Mouse (Mus musculus) kidney, postnatal 0 days (tissue): Measurements from ENCODE around the gene Arhgef39. TPM values are rescaled to one million over a fixed set of nuclear protein-coding genes. Genes with fewer than 3 reads are reported as not detected.
A peak's percentile ranks its signal among the peaks of the same experiment; 100 is the strongest.

Experiments
- ATAC-seq: fragments of 200-750 bp; cut with Nextera tagmentation; replicated peaks from 2 replicates; pipeline ENCODE4 v1.8.0; 2017; ENCODE audit warnings: low read depth, moderate number of reproducible peaks, moderate TSS enrichment, moderate library complexity; ENCODE audit not compliant: low FRiP score
- DNase-seq: peaks from one replicate; pipeline ENCODE4 v3.0.0-alpha.2; 2016; ENCODE audit warnings: low spot score
- H3K27ac ChIP-seq: fragments of 300-500 bp; sonication (generic); 2 replicates; pipeline ENCODE4 v1.5.1; 2014; ENCODE audit warnings: mild to moderate bottlenecking
- H3K27me3 ChIP-seq: fragments of 300-500 bp; sonication (generic); 2 replicates; pipeline ENCODE4 v1.6.1; 2014; ENCODE audit warnings: low read length, mixed read lengths; ENCODE audit not compliant: insufficient read depth
- H3K36me3 ChIP-seq: fragments of 300-500 bp; sonication (generic); 2 replicates; pipeline ENCODE4 v1.6.1; 2014; ENCODE audit warnings: low read length, mixed read lengths; ENCODE audit not compliant: insufficient read depth
- H3K4me1 ChIP-seq: fragments of 300-500 bp; sonication (generic); replicated peaks from 2 replicates; pipeline ENCODE4 v1.6.1; 2014; ENCODE audit warnings: antibody characterized with exemption, low read length, mixed read lengths; ENCODE audit not compliant: insufficient read depth
- H3K4me2 ChIP-seq: fragments of 300-500 bp; sonication (generic); 2 replicates; pipeline ENCODE4 v1.6.1; 2014; ENCODE audit warnings: mild to moderate bottlenecking, low read length, moderate library complexity, mixed read lengths
- H3K4me3 ChIP-seq: fragments of 300-500 bp; sonication (generic); replicated peaks from 2 replicates; pipeline ENCODE4 v1.5.1; 2014; ENCODE audit warnings: low read depth, low read length
- H3K9ac ChIP-seq: fragments of 300-500 bp; sonication (generic); 2 replicates; pipeline ENCODE4 v1.6.1; 2014; ENCODE audit warnings: low read depth, low read length
- H3K9me3 ChIP-seq: fragments of 300-500 bp; sonication (generic); replicated peaks from 2 replicates; pipeline ENCODE4 v1.6.1; 2016; ENCODE audit warnings: low read length, inconsistent platforms, mixed read lengths
- CTCF ChIP-seq: IDR thresholded peaks from 2 replicates; pipeline ENCODE4 v1.5.1; 2016; ENCODE audit warnings: antibody characterized with exemption, low read depth, mild to moderate bottlenecking, moderate library complexity
- WGBS: fragments of 180-500 bp; shearing (Covaris S2); extraction: QIAGEN DNeasy Blood & Tissue Kit; methylation state at CpG from one replicate; pipeline ENCODE4 v1.1.7; 2014; 5-methylcytosine and 5-hydroxymethylcytosine counted together
- polyA plus RNA-seq: library from polyadenylated mRNA; unstranded; fragments of >200 nt; fragmentation: Nextera tagmentation; extraction: Ambion mirVana; gene quantifications from 2 replicates; pipeline ENCODE4 v1.2.1, GENCODE M21; 2015

Arhgef39 gene
- polyA plus RNA-seq, result 15.2 and 15.4 TPM in 2 replicates

DNA sequence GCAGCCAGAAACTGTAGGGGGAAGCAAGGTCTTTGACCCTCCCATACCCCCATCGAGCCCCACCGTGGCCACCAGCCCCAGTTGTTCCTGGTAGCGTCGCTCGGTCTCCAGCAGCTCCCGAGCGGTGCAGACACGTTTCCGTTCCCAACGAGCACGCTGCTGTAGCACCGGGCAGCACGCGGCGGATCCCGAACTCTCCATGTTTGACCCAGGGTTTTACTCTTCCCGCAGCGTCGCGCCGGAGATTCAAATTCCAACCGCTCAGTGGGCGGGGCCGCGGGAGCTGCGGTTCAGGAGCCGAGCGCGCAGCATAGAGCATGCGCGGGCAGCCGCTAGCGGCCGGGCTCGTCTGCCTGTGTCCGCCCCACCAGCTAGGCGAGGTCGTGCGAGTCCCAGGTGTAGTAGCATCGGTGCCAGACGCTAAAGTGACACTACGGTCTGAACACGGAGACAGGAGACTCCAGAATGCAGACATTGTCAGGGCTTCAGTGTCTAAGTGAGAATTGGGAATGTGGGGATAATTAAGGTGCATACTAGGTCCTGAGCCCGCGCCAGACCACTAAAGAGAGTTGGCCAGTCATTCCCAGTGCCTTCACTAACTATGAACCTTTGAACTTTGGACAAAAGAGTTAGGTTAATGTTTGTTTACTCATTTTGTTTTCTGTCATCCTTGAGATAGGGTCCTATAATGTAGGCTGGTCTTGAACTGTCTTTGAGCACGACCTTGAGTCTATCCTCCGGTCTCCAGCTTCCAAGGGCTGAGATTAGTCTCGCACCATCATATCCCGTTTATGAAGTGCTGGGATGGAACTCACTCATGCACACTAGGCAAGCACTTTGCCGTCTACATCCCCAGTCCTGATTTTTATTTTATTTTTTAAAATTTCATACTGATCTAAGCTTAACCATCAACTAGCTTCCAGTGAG, at the start of gene Arhgef39:
TSS of gene Arhgef39 (minus strand) at position 289 of the 927 bp plus-strand sequence.
- H3K27me3 ChIP-seq, result no peaks in the 10 kb centered on the region
- peak within 1 kb of the TSS; percentile 45 for H3K4me3 ChIP-seq
- H3K27ac ChIP-seq, result peak within 1 kb of the TSS; percentile 59; the same call in 1 of the 2 replicates
- peak within 1 kb of the TSS; percentile 51 for H3K9ac ChIP-seq
- no peak; the same call in 1 of the 2 replicates for TF ChIP-seq CTCF
- DNase-seq, result peak; percentile 93
- 7% methylated on average over 50 of the region's 50 CpGs for WGBS
- H3K4me1 ChIP-seq, result peaks cover 10% of the 10 kb centered on the region; the same call in 1 of the 2 replicates
- no peaks in the 10 kb centered on the region for H3K9me3 ChIP-seq
- H3K36me3 ChIP-seq, result peaks cover 15% of the 10 kb centered on the region
- H3K4me2 ChIP-seq, result peak within 1 kb of the TSS; percentile 79
- peak; percentile 83 for ATAC-seq

DNA sequence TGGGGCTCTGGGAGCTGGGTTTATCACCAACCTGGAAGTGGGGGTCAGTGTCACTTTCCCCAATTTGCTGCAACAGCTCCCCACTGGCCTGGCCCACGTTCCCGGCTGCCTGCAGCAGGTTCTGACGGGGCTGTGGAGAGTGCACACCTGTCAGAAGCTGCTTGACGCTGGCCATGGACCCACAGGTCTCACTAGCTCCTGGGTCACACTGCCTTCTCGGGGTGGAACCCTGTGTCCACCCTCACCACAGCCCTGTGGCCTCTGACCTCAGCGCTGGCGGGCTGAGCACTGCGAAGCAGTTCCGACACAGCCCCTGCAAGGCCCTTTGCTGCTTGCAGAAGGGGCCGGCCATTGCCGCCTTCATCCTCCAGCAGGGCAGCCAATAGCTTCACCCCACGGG, 49.6 kb upstream of the Arhgef39 start:
- Histone ChIP-seq H3K36me3 (peaks cover 93% of the 10 kb centered on the region), H3K9me3 (no peaks in the 10 kb centered on the region), H3K27me3 (no peaks in the 10 kb centered on the region), H3K9ac (no peak overlapping the region), H3K4me1 (no peaks in the 10 kb centered on the region), H3K4me3 (no peak overlapping the region), H3K27ac (no peak overlapping the region), H3K4me2 (no peak overlapping the region)
- ATAC-seq (no peak), DNase-seq (no peak)
- WGBS, result 87% methylated on average over 12 of the region's 12 CpGs
- no peak for TF ChIP-seq CTCF

DNA sequence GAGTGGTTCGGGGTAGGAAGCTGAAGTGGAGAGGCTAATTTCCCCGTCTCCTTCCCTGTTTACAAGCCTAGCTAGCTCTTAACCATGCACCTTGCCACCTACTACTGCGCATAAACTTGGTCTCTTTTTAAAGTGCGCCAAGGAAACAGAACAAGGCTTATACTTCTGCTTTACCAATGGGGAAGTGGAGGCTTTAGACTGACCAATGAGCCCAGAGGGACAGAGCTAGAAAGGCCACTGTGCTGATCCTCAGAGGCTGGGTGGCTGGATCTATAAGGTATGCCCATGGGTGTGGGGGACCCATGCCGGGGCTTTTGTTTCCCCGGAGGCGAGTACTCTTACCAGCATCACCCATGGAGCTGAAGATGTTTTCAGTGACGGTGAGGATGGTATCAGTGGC, 47.7 kb upstream of the Arhgef39 start:
- H3K4me1 ChIP-seq, result no peaks in the 10 kb centered on the region
- no peaks in the 10 kb centered on the region for H3K9me3 ChIP-seq
- H3K4me3 ChIP-seq, result no peak overlapping the region
- no peak overlapping the region for H3K27ac ChIP-seq
- no peak overlapping the region for H3K9ac ChIP-seq
- H3K27me3 ChIP-seq, result no peaks in the 10 kb centered on the region
- H3K36me3 ChIP-seq, result peaks cover 93% of the 10 kb centered on the region
- no peak for ATAC-seq
- WGBS, result 96% methylated on average over 8 of the region's 8 CpGs
- no peak overlapping the region for H3K4me2 ChIP-seq
- no peak for TF ChIP-seq CTCF
- no peak for DNase-seq

DNA sequence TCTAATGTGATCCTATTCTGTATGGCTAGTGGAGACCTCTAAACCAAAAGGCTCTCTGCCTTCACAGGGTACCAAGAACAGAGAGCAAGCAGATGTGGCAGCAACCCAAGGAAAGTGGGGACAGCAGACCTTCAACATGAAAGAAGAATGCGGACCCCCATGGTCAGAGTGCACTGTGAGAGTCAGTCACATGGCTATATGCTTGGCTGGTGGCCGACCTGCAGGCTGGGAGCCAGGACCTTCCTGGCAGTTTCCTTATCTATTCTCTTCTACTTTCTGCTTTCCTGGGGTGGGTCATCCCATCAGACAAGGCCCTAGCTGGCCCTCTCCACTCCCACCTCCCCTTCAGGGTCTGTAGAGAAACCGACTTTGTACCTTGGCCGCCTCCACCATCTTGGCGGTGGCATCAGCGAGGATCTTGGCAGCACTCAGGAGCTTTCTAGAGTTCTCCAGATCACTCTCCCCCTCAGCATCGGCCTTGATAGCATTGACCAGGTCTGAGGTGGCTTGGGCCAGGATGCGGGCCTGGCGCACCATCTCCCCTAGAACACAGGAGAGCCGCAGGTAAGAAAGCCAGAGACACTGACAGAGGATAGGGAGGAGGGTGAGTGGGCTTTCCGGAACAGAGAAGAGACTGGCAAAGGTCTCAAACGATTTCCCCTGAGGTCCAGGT, 47.0 kb upstream of the Arhgef39 start:
- H3K36me3 ChIP-seq, result peaks cover 98% of the 10 kb centered on the region
- no peaks in the 10 kb centered on the region for H3K4me1 ChIP-seq
- no peak overlapping the region for H3K27ac ChIP-seq
- no peak overlapping the region for H3K4me3 ChIP-seq
- no peak overlapping the region for H3K9ac ChIP-seq
- no peak for DNase-seq
- no peak for TF ChIP-seq CTCF
- ATAC-seq, result no peak
- H3K9me3 ChIP-seq, result no peaks in the 10 kb centered on the region
- H3K27me3 ChIP-seq, result no peaks in the 10 kb centered on the region
- H3K4me2 ChIP-seq, result no peak overlapping the region
- WGBS, result 92% methylated on average over 12 of the region's 12 CpGs

DNA sequence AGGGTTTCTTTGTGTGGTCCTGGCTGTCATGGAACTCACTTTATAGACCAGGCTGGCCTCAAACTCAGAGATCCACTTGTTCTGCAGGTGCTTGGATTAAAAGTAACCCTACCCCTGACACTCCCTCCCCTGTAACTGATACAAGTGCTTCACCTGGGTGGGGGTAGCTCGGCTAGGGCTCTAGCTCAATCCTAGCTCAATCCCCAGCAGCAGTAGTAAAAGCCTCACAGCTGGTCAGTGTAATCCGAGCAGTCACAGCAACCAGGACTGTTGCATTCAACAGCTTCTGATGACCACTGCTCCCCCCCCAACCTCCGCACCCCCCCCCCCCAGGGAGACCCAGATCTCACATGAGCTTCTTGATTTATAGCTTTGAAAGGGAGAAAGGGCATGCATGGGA, 42.5 kb upstream of the Arhgef39 start:
- ATAC-seq, result no peak
- peak; percentile 56 for DNase-seq
- H3K4me3 ChIP-seq, result no peak overlapping the region
- 46% methylated on average over 3 of the region's 3 CpGs for WGBS
- no peaks in the 10 kb centered on the region for H3K4me1 ChIP-seq
- H3K27me3 ChIP-seq, result no peaks in the 10 kb centered on the region
- no peak for TF ChIP-seq CTCF
- no peak overlapping the region for H3K4me2 ChIP-seq
- H3K9me3 ChIP-seq, result no peaks in the 10 kb centered on the region
- peaks cover 96% of the 10 kb centered on the region for H3K36me3 ChIP-seq
- no peak overlapping the region for H3K27ac ChIP-seq
- no peak overlapping the region for H3K9ac ChIP-seq

DNA sequence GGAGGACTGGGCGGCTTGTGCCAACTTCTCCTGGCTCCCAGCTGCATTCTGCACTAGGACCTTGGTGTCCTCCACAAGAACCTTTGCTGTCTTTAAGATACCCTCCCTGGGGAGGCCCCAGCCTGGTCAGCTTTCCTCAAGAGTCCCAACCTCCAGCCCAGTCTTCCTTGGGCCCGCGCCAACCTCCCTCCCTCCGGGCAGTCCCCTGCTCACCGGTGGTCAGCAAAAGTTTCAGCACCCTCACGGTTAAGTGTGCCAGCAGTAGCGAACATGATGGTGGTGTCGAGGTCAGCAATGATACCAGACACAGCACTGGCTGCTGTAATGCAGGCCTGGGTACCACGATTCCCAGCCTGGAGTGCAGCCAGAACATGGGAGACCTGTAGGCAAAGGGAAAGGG, 36.5 kb upstream of the Arhgef39 start:
- Histone ChIP-seq H3K36me3 (peaks cover 94% of the 10 kb centered on the region), H3K4me3 (no peak overlapping the region), H3K4me1 (no peaks in the 10 kb centered on the region), H3K4me2 (no peak overlapping the region), H3K9ac (no peak overlapping the region), H3K27ac (no peak overlapping the region), H3K9me3 (no peaks in the 10 kb centered on the region), H3K27me3 (no peaks in the 10 kb centered on the region)
- TF ChIP-seq CTCF, result no peak
- no peak for DNase-seq
- WGBS, result 90% methylated on average over 9 of the region's 9 CpGs
- no peak for ATAC-seq
